Mouse (Mus musculus) frontal cortex, postnatal 36 days (tissue): ENCODE results near the gene Stx1b.
"Not testable (repeated sequence)": the region's sequence is repeated elsewhere in the genome, so short reads cannot be mapped to it uniquely, and the experiment has no call there.

Source experiments
- DNase-seq, 2 experiments: peaks; one replicate each; pipeline ENCODE4 v3.0.0; 2022; ENCODE audit warnings: low spot score in 2 of 2

The Stx1b gene

GRCm38 (mm10) chr7:127824176-127824871 lies at the start of gene Stx1b, which contains the start of gene Stx4a:
TSS of gene Stx1b (minus strand) at chr7:127824549.
TSS of gene Stx4a (plus strand) at chr7:127824294.
- peak; percentile 54 to 56 for DNase-seq

- no peak for DNase-seq
These were observed 45.9 kb upstream of the Stx1b start for GRCm38 (mm10) chr7:127870136-127870821.

- DNase-seq: peak; percentile 22 to 59
These were observed 44.9 kb upstream of the Stx1b start for GRCm38 (mm10) chr7:127869149-127869810.

DNA sequence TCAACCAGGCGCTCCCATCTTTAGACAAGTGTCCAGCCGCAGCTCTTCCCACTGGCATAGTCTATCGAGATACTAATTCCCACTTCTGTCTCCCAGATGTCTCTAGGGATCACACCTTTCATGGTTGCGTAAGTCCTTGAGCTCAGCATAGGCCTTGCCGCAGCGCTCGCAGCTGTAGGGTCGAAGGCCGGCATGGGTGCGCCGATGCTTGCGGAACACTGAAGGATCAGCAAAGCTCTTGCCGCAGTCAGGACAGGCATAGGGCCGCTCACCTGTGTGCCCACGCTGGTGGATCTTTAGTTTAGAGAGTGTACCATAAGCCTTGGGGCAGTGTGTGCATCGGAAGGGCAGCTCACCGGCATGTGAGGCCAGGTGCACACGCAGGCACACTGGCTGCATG lies 43.3 kb upstream of the Stx1b start:
- no peak for DNase-seq

DNA sequence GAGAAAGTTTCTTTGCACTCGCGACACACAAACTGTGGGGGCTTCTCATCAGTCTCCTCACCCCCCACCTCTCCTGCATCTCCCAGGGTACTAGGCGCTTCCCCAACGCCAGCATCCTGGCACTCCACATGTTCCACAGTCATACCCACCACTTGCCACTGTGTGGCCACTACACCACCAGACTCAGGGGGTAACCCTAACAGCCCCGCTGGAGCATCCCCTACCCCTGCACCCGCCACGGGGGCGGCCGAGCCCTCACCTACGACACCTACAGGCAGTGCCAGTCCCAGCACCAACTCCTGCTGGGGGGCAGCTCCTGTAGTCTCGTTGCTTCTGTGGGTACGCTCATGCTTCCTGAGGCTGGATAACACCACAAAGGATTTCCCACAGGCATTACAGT lies 42.1 kb upstream of the Stx1b start:
- DNase-seq: no peak

DNA sequence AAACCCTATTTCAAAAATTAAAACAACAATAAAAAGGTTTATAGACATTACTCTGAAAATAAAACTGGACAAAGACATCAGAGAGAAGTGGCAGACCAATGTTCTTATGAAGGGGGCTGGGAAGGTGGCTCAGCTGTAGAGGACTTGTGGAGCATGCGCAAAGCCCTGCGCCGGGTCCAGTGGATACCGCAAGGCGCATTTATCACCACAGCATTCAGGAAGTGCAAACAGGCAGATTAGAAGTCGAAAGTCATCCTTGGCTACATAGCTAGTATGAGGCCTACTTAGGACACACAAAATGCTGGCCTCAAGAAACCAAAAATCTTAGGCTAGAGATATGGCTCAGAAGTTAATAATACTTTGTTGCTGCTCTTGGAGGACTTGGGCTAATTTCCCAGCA lies 33.9 kb upstream of the Stx1b start:
- DNase-seq: no peak

GRCm38 (mm10) chr7:127850906-127851305 lies 26.6 kb upstream of the Stx1b start:
- DNase-seq: no peak

- DNase-seq: no peak
These were observed 25.9 kb upstream of the Stx1b start for GRCm38 (mm10) chr7:127849973-127850875.

GRCm38 (mm10) chr7:127842001-127842718 lies 17.8 kb upstream of the Stx1b start:
- DNase-seq: peak; percentile 74 to 81

DNA sequence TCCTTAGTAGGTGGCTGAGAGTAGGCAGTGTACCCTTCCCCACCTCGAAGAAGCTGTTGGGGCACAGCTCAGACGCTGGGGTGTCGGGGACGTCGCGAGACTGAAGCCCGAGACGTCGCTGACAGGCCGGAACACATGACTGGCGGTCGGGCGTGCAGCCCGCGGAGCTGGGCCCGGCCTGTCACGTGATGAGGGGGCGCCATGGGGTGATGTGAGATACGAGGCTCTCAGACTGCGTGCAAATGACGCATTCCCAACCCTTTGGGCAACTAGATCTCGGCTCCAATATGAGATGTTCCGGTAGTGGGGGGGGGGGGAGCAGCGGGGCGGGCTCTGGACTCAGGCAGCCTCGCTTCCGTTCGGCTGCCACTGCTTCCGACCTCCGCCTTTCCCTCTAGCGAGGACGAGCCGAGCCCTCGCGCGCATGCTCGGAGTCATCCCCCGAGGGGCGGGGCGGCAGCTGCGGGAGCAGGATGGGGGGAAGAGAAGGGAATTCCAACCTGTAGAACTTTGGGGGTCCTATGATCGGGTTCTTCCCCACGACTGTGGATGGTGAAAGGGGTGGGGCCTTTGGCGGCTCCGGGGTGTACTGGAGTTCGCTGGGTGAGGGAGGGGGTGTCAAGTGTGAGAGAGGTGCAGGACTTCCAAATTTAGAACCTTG lies 17.1 kb upstream of the Stx1b start:
- peak; percentile 96 to 97 for DNase-seq

GRCm38 (mm10) chr7:127840886-127841285 lies 16.5 kb upstream of the Stx1b start:
- DNase-seq: no peak

- not testable (repeated sequence) for DNase-seq
These were observed 15.7 kb upstream of the Stx1b start for GRCm38 (mm10) chr7:127840031-127840430.

DNA sequence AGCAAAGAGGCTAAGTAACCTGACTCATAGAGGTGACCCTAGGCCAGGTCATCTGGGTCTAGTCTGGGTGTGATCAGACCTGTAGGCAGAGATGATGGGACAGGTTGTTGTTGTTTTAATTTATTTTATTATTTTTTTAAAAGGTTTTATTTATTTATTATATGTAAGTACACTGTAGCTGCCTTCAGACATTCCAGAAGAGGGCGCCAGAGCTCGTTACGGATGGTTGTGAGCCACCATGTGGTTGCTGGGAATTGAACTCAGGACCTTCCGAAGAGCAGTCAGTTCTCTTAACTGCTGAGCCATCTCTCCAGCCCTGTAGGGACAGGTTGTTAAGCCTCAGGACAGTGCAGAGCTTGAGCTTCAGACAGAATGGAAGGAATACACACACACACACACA lies 13.5 kb upstream of the Stx1b start:
- DNase-seq: not testable (repeated sequence)

DNA sequence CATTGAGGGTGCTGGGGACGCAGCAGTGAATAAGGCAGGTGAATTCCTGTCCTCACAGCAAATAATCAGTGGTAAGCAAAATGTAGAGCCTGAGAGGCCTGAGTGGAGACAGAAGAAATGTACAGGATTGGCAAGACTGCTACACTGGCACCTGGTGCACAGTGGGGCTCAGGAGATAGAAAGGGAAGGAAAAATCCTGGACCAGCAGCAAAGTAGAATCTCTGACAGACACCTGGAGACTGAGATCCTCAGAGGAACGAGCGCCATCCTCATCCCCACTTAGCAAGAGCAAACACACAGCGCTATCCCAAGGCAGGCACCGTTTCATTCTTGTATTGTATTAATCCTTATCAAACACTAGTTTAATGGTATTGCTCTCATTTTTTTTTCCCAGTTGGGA lies 13.1 kb upstream of the Stx1b start:
- DNase-seq: no peak

- DNase-seq: no peak
These were observed 11.2 kb upstream of the Stx1b start for GRCm38 (mm10) chr7:127835550-127835949.

DNA sequence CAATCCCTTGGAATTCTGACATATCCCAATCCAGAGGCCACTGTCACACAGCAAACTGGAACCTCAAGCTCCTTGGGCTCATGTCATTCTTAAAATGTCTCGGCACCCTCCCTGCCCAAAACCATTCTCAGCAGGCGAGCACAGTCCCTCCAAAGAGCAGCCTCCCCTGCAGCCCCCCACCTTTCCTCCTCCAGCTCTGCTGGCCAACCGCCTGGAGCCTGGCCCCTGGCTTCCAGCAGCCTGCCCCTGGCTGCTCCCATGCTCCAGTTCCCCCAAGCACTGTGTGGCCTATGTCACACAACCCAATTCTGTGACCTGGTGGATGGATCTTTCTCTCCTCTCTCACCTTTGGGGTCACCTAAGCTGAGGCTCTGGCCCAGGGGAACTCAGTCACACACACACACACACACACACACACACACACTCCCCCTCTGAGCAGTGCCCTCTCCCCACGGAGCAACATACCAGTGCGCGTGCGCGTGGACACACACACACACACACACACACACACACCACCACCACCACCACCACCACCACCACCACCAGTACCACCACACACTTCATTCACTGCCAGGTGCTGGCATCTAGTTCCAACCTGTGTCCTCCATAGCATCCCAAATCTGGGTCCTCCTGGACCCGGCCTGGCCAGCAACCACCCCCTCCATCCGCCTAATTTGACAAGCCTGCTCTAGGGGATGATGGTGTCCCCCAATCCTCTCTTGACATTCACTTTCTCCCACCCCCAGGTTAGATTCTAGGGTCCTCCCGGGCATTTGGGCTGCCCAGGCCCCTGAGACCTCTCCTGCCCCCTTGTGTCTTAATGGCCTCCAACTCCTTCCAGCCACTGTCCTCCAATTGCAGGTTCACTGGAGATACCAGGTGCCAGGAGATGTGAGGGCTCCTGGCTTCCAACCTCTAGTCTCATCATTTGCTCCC lies 845 bp downstream of the Stx1b start:
- no peak for DNase-seq

- DNase-seq: no peak
These were observed 1.9 kb downstream of the Stx1b start for GRCm38 (mm10) chr7:127822494-127822893.

DNA sequence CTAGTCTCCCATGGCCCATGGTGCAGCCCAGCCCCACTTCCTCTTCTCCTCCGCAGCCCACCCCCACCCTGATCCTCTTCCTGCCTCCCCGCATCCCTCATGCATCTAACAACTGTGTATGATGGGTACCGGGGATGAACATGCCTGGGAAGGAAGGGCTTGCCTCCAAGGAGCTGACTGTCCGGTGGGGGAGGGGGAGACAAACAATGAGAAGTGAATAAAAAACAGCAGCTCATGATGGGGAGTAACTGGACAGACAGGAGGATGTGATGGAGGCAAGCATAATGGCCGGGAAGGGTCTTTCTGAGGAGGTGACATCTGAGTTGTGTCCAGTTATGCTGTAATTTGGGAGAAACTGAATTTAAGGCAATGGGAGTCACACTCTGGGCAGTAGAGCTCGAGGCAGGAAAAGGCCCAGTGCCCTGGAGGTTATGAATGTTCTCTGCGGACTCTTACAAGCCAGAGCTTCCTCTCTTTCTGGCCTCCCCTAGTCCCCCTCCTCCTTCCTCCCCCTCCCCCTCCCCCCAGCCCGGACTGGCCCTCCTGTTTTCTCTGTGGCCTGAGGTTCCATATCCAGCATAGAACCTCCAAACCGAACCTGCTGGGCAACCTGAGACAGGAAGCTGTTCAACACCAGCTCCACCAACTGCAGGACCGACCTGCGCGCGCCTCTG lies 3.4 kb downstream of the Stx1b start:
- no peak for DNase-seq

GRCm38 (mm10) chr7:127817776-127818175 lies 6.6 kb downstream of the Stx1b start:
- no peak for DNase-seq
